In genomic region chr17:14599681-14600080, GRCm38 (mm10) we compare ENCODE assay signal across 16 mouse cellular contexts.
"Had no signal": no experiment of that assay in that cellular context is flagged by ENCODE, and none has a peak within 500 bp of the region (broad histone marks: within the 10 kb centered on the region; RNA-seq: fewer than 3 reads in every experiment).

No protein-coding gene starts in this region.

- H3K9me3 ChIP-seq: kidney, embryonic 15.5 days; liver, embryonic 13.5 days; lung, embryonic 15.5 days; megakaryocyte, embryonic 14.5 days; midbrain, embryonic 13.5 days had no signal

- ATAC-seq: liver, postnatal 0 days; midbrain, embryonic 13.5 days had no signal

- DNase-seq: kidney, adult 2 months; kidney, postnatal 14 days; left cerebral cortex, postnatal 4 days; liver; liver, embryonic 13.5 days; liver, postnatal 0 days; lung, postnatal 14 days; right cerebral cortex, adult 18-20 months; right cerebral cortex, postnatal 25 days; thymus, postnatal 4 days had no signal

- H3K4me2 ChIP-seq: kidney, embryonic 15.5 days; liver, embryonic 13.5 days; lung, embryonic 15.5 days; midbrain, embryonic 13.5 days had no signal

- H3K4me1 ChIP-seq: kidney, embryonic 15.5 days; liver, embryonic 13.5 days; megakaryocyte, embryonic 14.5 days; midbrain, embryonic 13.5 days had no signal

- H3K9ac ChIP-seq: kidney, embryonic 15.5 days; liver, embryonic 13.5 days; liver, postnatal 0 days; lung, embryonic 15.5 days; midbrain, embryonic 13.5 days had no signal

- H3K27me3 ChIP-seq: kidney, embryonic 15.5 days; liver, embryonic 13.5 days; lung, embryonic 15.5 days; megakaryocyte, embryonic 14.5 days; midbrain, embryonic 13.5 days had no signal

- H3K27ac ChIP-seq: kidney, embryonic 15.5 days; liver, embryonic 13.5 days; lung, embryonic 15.5 days; macrophage; midbrain, embryonic 13.5 days; stomach, postnatal 0 days had no signal

- H3K36me3 ChIP-seq: kidney, embryonic 15.5 days; liver, embryonic 13.5 days; lung, embryonic 15.5 days; midbrain, embryonic 13.5 days had no signal

- H3K4me3 ChIP-seq: kidney, embryonic 15.5 days; liver, embryonic 13.5 days; lung, embryonic 15.5 days; megakaryocyte, embryonic 14.5 days; midbrain, embryonic 13.5 days had no signal
